Mouse (Mus musculus) liver, postnatal 0 days (tissue): ENCODE measurements around the gene R3hdm4.

ENCODE experiments used
- CTCF ChIP-seq: sonication (generic); IDR thresholded peaks from 2 replicates; pipeline ENCODE4 v1.5.1; 2016; ENCODE audit warnings: antibody characterized with exemption, low read depth
- EP300 ChIP-seq: IDR thresholded peaks from 2 replicates; pipeline ENCODE4 v1.6.1; 2016; ENCODE audit warnings: antibody characterized with exemption, low read depth, mild to moderate bottlenecking

GRCm38 (mm10) chr10:79933145-79933679 is 12.2 kb upstream of the R3hdm4 start:
- no peak for TF ChIP-seq CTCF
- TF ChIP-seq EP300 = no peak
